Mouse (Mus musculus) forebrain, embryonic 16.5 days (tissue): ENCODE data around the gene Tanc2. TPM values are rescaled to one million over a fixed set of nuclear protein-coding genes. Genes with fewer than 3 reads are reported as not detected.

ENCODE experiments used
- ATAC-seq: fragments of 200-750 bp; cut with Nextera tagmentation; 2 replicates; pipeline ENCODE4 v1.8.0; 2017; ENCODE audit warnings: mild to moderate bottlenecking, moderate library complexity
- H3K27ac ChIP-seq: fragments of 300-500 bp; sonication (generic); 2 replicates; pipeline ENCODE4 v1.5.1; 2014; ENCODE audit warnings: low read length, control low read depth
- H3K27me3 ChIP-seq: fragments of 300-500 bp; sonication (generic); replicated peaks from 2 replicates; pipeline ENCODE4 v1.6.1; 2014; ENCODE audit warnings: low read length; ENCODE audit not compliant: control insufficient read depth, insufficient read depth
- H3K36me3 ChIP-seq: fragments of 300-500 bp; sonication (generic); 2 replicates; pipeline ENCODE4 v1.6.1; 2014; ENCODE audit not compliant: control insufficient read depth, insufficient read depth
- H3K4me1 ChIP-seq: fragments of 300-500 bp; sonication (generic); replicated peaks from 2 replicates; pipeline ENCODE4 v1.6.1; 2014; ENCODE audit warnings: low read length; ENCODE audit not compliant: control insufficient read depth, insufficient read depth
- H3K4me2 ChIP-seq: fragments of 300-500 bp; sonication (generic); 2 replicates; pipeline ENCODE4 v1.6.1; 2014; ENCODE audit warnings: mild to moderate bottlenecking, low read length, control low read depth
- H3K4me3 ChIP-seq: fragments of 300-500 bp; sonication (generic); replicated peaks from 2 replicates; pipeline ENCODE4 v1.5.1; 2014; ENCODE audit warnings: mild to moderate bottlenecking, low read length, control low read depth
- H3K9ac ChIP-seq: fragments of 300-500 bp; sonication (generic); replicated peaks from 2 replicates; pipeline ENCODE4 v1.6.1; 2014; ENCODE audit warnings: low read depth, low read length, control low read depth
- H3K9me3 ChIP-seq: fragments of 300-500 bp; sonication (generic); 2 replicates; pipeline ENCODE4 v1.6.1; 2016; ENCODE audit warnings: low read length; ENCODE audit not compliant: control insufficient read depth
- WGBS: fragments of 180-500 bp; shearing (Covaris S2); extraction: QIAGEN DNeasy Blood & Tissue Kit; methylation state at CpG from one replicate; pipeline ENCODE4 v1.1.7; 2014; 5-methylcytosine and 5-hydroxymethylcytosine counted together
- polyA plus RNA-seq: library from polyadenylated mRNA; unstranded; fragments of >200 nt; fragmentation: Nextera tagmentation; extraction: Ambion mirVana; gene quantifications from 2 replicates; pipeline ENCODE4 v1.2.1, GENCODE M21; 2015

Tanc2 gene
- polyA plus RNA-seq, 1 experiment from 2014 or later, result 49.8 TPM

DNA sequence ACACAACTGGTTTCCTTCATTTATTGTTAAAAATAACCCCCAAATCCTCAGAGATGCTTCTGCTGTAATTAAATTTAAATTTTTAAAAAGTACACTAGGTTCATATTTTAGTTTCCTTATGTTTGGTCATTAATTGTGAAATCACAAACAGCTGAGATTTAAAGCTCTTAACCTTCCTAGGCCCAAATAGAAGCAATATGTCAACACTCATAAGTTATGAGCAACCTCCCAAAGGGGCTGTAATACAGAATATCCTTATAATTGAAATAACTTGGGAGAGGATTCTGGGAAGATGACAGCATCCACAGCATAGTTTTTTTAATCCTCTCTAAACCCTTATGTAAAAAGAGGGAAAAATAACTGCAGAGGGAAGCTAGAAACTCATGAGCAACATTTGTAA lies 31.7 kb upstream of the Tanc2 start:
- Histone ChIP-seq H3K27me3 (no peaks in the 10 kb centered on the region), H3K36me3 (no peaks in the 10 kb centered on the region), H3K4me1 (peaks cover 5% of the 10 kb centered on the region), H3K4me3 (no peak overlapping the region), H3K4me2 (no peak overlapping the region), H3K9me3 (no peaks in the 10 kb centered on the region), H3K27ac (no peak overlapping the region), H3K9ac (no peak overlapping the region)
- ATAC-seq, result no peak

DNA sequence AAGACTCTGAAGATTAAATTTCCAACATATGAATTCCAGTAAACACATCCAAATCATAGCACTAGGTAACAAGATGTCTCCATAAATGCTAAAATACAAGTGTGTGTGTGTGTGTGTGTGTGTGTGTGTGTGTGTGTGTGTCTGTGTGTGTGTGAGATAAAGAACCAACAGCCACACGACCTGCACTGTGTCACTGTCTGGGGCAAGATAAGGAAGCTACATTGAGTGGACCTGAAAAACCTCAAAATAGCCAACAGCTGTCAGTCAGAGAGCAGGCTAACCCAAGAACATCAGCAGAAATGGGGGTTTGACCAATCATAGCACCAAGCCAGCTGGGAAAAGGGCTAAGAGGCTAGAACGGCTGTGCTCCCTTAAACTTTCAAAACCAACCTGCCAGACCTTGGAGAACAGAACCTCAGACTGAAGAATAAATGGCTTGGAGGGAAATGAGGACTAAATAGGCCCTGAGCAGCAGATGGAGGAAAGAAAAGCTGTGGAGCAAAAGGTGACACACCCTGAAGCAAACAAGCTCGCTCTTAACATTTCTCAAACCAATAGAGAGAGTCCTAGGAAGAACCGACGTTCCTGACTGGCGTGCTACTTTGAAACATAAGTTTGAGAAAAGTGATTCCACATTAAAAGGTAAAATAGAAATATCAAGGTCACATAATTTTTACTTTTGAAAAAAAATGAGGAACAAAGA lies 30.8 kb upstream of the Tanc2 start:
- 82% methylated on average over 6 of the region's 6 CpGs for WGBS
- no peak overlapping the region for H3K4me2 ChIP-seq
- H3K27me3 ChIP-seq, result no peaks in the 10 kb centered on the region
- no peak for ATAC-seq
- no peaks in the 10 kb centered on the region for H3K36me3 ChIP-seq
- H3K27ac ChIP-seq, result no peak overlapping the region
- no peaks in the 10 kb centered on the region for H3K9me3 ChIP-seq
- H3K4me3 ChIP-seq, result no peak overlapping the region
- peaks cover 5% of the 10 kb centered on the region for H3K4me1 ChIP-seq
- no peak overlapping the region for H3K9ac ChIP-seq

GRCm38 (mm10) chr11:105563546-105563945 lies 26.2 kb upstream of the Tanc2 start:
- 89% methylated on average over 3 of the region's 3 CpGs for WGBS
- ATAC-seq, result no peak
- Histone ChIP-seq H3K9me3 (no peaks in the 10 kb centered on the region), H3K27me3 (no peaks in the 10 kb centered on the region), H3K27ac (no peak overlapping the region), H3K4me2 (no peak overlapping the region), H3K36me3 (no peaks in the 10 kb centered on the region), H3K4me3 (no peak overlapping the region), H3K9ac (no peak overlapping the region), H3K4me1 (peaks cover 5% of the 10 kb centered on the region; the same call in 1 of the 2 replicates)

DNA sequence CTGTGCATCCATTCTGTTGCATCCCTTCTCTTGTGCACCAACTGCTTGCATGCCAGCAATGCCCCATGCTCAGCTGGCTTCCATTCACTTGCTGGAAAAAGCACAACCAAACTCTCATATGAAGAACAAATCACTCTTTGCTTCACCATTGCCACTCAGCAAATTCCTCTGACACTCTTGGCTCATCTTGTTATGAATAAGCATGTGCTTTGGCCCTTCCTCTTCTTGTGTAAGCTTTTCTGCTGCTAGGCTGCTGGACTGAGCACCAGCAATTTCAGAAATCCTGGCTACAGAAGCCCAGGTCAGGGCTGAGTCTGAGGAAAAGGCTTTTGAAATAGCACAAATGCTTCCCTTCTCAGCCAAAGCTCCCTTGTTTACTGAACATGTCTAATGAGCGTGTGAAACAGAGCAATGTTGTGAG lies 22.6 kb upstream of the Tanc2 start:
- H3K9me3 ChIP-seq, result no peaks in the 10 kb centered on the region
- no peak overlapping the region for H3K9ac ChIP-seq
- H3K4me3 ChIP-seq, result no peak overlapping the region
- H3K27me3 ChIP-seq, result no peaks in the 10 kb centered on the region
- H3K36me3 ChIP-seq, result no peaks in the 10 kb centered on the region
- H3K4me1 ChIP-seq, result peaks cover 5% of the 10 kb centered on the region; the same call in 1 of the 2 replicates
- 48% methylated on average over 1 of the region's 1 CpGs for WGBS
- peak; percentile 55 for ATAC-seq
- no peak overlapping the region for H3K4me2 ChIP-seq
- H3K27ac ChIP-seq, result 0 out of 2 replicates have a peak overlapping the region, but pooled peaks have one; percentile 2

GRCm38 (mm10) chr11:105571996-105572395 lies 17.8 kb upstream of the Tanc2 start:
- H3K36me3 ChIP-seq, result no peaks in the 10 kb centered on the region
- WGBS, result 67% methylated on average over 8 of the region's 8 CpGs
- H3K4me3 ChIP-seq, result no peak overlapping the region
- peaks cover 4% of the 10 kb centered on the region; the same call in 1 of the 2 replicates for H3K4me1 ChIP-seq
- no peak overlapping the region for H3K9ac ChIP-seq
- ATAC-seq, result no peak
- no peaks in the 10 kb centered on the region for H3K27me3 ChIP-seq
- no peaks in the 10 kb centered on the region for H3K9me3 ChIP-seq
- no peak overlapping the region for H3K27ac ChIP-seq
- H3K4me2 ChIP-seq, result no peak overlapping the region

DNA sequence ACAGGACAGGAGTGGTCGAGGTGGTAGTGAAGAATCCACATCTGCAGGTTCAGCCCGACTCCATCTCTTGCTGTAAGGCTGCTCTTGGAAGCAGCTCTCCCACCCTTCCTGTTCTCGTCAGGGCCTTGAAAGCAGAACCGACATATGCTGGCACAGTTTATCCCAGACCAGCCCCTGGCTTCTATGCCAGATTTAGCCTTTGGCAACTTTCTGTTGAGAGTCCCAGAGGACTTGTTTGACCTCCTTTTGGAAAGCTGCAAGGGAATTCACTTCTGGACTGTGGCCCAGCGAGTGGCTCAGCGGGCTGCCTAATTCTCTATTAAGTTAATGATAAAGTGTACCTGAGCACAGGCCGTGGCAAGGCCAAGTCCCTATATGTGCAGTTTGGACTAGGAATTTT lies 15.5 kb upstream of the Tanc2 start:
- ATAC-seq, result no peak
- no peak overlapping the region for H3K9ac ChIP-seq
- WGBS, result 51% methylated on average over 7 of the region's 7 CpGs
- no peak overlapping the region for H3K4me2 ChIP-seq
- no peak overlapping the region for H3K27ac ChIP-seq
- H3K4me3 ChIP-seq, result no peak overlapping the region
- no peaks in the 10 kb centered on the region for H3K27me3 ChIP-seq
- H3K4me1 ChIP-seq, result no peaks in the 10 kb centered on the region; the same call in 1 of the 2 replicates
- H3K9me3 ChIP-seq, result no peaks in the 10 kb centered on the region
- H3K36me3 ChIP-seq, result no peaks in the 10 kb centered on the region

- no peak overlapping the region for H3K9ac ChIP-seq
- H3K27ac ChIP-seq, result no peak overlapping the region
- ATAC-seq, result no peak
- H3K4me3 ChIP-seq, result no peak overlapping the region
- H3K9me3 ChIP-seq, result no peaks in the 10 kb centered on the region
- no peaks in the 10 kb centered on the region; the same call in 1 of the 2 replicates for H3K4me1 ChIP-seq
- H3K36me3 ChIP-seq, result no peaks in the 10 kb centered on the region
- no peak overlapping the region for H3K4me2 ChIP-seq
- no peaks in the 10 kb centered on the region for H3K27me3 ChIP-seq
Observed at GRCm38 (mm10) chr11:105577211-105577610, 12.6 kb upstream of the Tanc2 start.

DNA sequence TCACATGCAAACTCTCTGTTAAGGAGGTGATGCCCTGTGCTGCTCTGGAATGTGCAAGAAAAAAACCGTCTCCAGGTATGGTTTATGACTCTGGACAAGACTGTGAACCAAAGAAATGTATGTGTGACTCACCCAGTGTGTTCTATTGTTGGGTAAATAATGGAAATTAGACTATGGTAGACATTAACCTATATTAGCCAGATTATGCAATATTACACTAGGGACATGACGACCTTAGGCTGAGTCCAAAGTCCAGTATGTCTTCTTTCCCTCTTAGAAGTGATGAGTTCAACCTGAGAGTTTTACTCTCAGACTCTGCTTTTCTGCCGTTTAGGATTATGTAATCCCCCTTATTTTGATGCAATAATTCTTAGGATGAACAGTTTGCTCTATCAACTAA lies 7.8 kb upstream of the Tanc2 start:
- no peak overlapping the region for H3K9ac ChIP-seq
- H3K4me2 ChIP-seq, result no peak overlapping the region
- 93% methylated on average over 3 of the region's 3 CpGs for WGBS
- no peaks in the 10 kb centered on the region for H3K9me3 ChIP-seq
- no peaks in the 10 kb centered on the region for H3K27me3 ChIP-seq
- H3K27ac ChIP-seq, result no peak overlapping the region
- no peaks in the 10 kb centered on the region for H3K36me3 ChIP-seq
- no peak for ATAC-seq
- H3K4me3 ChIP-seq, result no peak overlapping the region
- H3K4me1 ChIP-seq, result no peaks in the 10 kb centered on the region

GRCm38 (mm10) chr11:105589231-105589876 lies 432 bp upstream of the Tanc2 start:
- Histone ChIP-seq H3K4me2 (peak overlapping the region; percentile 74), H3K4me3 (peak overlapping the region; percentile 85), H3K27ac (peak overlapping the region; percentile 94), H3K4me1 (peaks cover 3% of the 10 kb centered on the region; the same call in 1 of the 2 replicates), H3K9me3 (no peaks in the 10 kb centered on the region), H3K36me3 (no peaks in the 10 kb centered on the region), H3K27me3 (no peaks in the 10 kb centered on the region), H3K9ac (peak overlapping the region; percentile 97)
- under 1% methylated on average over 31 of the region's 70 CpGs for WGBS
- ATAC-seq, result peak; percentile 88
